Mouse (Mus musculus): ENCODE measurements at regions not wholly inside any gene's neighbourhood (a gene's known extent, or its start where the extent isn't known, plus 50 kb on each side); places are given as distances from the start of the nearest gene placed in this dataset.

DNA sequence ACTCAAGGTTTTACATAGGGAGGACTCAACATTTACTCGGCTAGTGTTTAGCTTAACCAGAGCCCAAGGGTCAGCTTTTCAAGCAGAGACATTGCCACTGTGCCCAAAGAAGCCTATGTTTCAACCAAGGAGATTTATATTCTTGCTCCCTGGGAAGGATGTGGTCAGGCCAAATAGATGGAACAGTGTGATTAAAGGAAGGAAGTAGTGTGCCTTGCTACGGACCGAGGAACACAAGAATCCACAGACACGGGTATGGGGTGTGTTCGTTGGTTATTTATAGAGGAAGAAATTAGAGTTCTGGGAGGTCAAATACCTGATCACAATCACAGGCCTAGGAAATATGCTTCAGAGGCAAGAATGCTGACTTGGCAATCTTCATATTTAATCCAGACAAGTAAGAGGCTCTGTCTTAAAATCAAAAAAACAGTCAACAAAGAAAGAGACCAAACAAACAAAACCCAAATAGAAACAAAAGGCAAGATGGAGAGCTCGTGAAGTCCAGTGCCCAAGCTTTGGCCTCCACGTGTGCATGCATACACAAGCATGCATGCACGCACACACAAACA lies 133.9 kb upstream of the Trp63 start:
- no peak overlapping the region for H3K4me3 ChIP-seq (ENCODE audit: low read depth, low read length)
- H3K27ac ChIP-seq (ENCODE audit: low read depth, low read length) = no peak overlapping the region
- no peaks in the 10 kb centered on the region for H3K4me1 ChIP-seq (ENCODE audit: control insufficient read depth, insufficient read depth, low read length)
- no peak overlapping the region for H3K4me2 ChIP-seq (ENCODE audit: low read length)
- ATAC-seq (no peak), DNase-seq (ENCODE audit: low spot score) (no peak)
- H3K27me3 ChIP-seq (replicated peaks; ENCODE audit: control insufficient read depth, insufficient read depth, low read length) = no peaks in the 10 kb centered on the region
- no peaks in the 10 kb centered on the region for H3K36me3 ChIP-seq (ENCODE audit: control insufficient read depth, insufficient read depth, low read length)
- no peaks in the 10 kb centered on the region for H3K9me3 ChIP-seq (replicated peaks; ENCODE audit: control insufficient read depth, low read length)
- WGBS = 91% methylated on average over 8 of the region's 8 CpGs
- no peak overlapping the region for H3K9ac ChIP-seq (ENCODE audit: low read length)

DNA sequence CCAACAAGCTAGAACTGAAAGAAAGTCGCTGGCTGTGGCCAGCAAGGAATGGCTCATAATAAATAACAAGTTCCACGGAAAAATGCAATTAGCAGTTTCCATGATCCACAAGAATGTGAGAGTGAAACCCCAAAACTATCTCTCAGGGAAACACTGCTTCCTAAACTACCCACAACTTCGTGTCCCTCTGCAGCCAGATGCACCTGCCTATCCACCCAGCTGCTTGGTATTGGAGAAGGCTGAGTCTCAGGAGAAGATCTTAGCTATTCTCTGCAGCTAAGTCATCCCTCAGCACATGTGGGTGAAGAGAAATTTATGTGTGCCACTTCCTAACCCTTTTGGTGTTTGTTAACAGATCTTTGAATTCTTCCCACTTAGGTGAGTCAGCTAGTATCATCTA lies 126.4 kb upstream of the Trp63 start:
- no peak overlapping the region for H3K9ac ChIP-seq (ENCODE audit: low read length)
- no peaks in the 10 kb centered on the region for H3K4me1 ChIP-seq (ENCODE audit: control insufficient read depth, insufficient read depth, low read length)
- H3K4me2 ChIP-seq (ENCODE audit: low read length) = no peak overlapping the region
- H3K27ac ChIP-seq (ENCODE audit: low read depth, low read length) = no peak overlapping the region
- H3K36me3 ChIP-seq (ENCODE audit: control insufficient read depth, insufficient read depth, low read length) = no peaks in the 10 kb centered on the region
- DNase-seq (ENCODE audit: low spot score) (no peak), ATAC-seq (no peak)
- no peaks in the 10 kb centered on the region for H3K27me3 ChIP-seq (replicated peaks; ENCODE audit: control insufficient read depth, insufficient read depth, low read length)
- no peaks in the 10 kb centered on the region for H3K9me3 ChIP-seq (replicated peaks; ENCODE audit: control insufficient read depth, low read length)
- H3K4me3 ChIP-seq (ENCODE audit: low read depth, low read length) = no peak overlapping the region
- whole genome bisulfite sequencing = 77% methylated on average over 3 of the region's 3 CpGs

DNA sequence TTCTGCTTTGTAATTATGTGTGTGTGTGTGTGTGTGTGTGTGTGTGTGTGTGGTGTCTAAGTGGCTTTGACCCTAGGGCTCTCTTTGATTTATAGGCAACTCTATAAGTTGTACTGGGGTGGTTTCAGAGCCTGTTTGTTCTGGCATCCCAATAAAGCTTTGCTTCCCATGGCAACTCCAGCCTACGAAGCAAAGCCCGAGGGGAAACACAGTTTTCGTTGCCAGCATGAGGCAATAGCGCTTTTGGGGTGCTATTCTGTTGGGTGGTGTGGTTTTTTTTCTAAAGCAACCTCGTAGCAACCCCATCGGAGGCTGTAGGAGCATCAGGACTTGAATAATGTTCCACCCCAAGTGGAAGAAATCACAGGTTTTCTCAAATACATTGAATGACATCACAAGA lies 103.3 kb upstream of the Trp63 start:
- Histone ChIP-seq H3K4me2 (ENCODE audit: low read length) (no peak overlapping the region), H3K27ac (ENCODE audit: low read depth, low read length) (no peak overlapping the region), H3K4me3 (ENCODE audit: low read depth, low read length) (no peak overlapping the region), H3K9me3 (replicated peaks; ENCODE audit: control insufficient read depth, low read length) (no peaks in the 10 kb centered on the region), H3K27me3 (replicated peaks; ENCODE audit: control insufficient read depth, insufficient read depth, low read length) (no peaks in the 10 kb centered on the region), H3K4me1 (ENCODE audit: control insufficient read depth, insufficient read depth, low read length) (no peaks in the 10 kb centered on the region; the same call in 1 of the 2 replicates), H3K36me3 (ENCODE audit: control insufficient read depth, insufficient read depth, low read length) (no peaks in the 10 kb centered on the region), H3K9ac (ENCODE audit: low read length) (no peak overlapping the region)
- ATAC-seq (no peak), DNase-seq (ENCODE audit: low spot score) (no peak)
- 91% methylated on average over 6 of the region's 6 CpGs for WGBS

DNA sequence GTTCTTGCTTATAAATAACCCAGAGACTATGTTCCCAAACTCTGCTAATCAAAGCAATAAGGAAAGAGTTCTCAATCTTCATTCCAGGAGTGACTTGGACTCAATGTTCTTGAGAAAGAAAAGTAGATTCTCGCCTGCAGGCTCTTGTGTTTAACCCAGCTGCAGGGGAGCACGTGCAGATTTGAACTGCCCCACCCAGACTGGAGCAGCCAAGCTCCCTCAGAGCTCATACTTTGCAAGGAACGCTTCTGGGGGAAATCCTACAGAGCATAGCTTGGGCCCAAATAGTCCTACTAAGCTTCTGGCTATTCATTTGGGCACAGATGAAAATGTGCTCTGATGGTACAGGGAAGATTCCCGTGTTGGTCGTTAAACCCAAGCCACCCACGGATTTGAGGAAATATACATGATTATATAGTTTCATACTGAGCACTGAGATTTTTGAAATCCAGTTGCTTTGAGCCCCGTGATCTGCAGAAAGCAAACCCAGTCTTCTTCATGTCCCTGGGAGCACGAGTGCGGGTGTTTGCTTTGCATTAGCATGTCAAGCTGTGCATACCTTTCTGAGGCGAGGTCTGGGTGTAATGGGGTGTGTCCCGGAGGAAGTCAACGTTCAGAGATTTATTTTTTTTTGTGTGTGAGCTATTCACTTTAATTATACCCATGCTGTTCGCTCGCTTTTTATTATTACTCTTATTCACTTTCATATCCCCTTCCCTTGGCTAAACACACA lies 99.1 kb upstream of the Trp63 start:
- Histone ChIP-seq H3K4me3 (ENCODE audit: low read depth, low read length) (no peak overlapping the region), H3K4me1 (ENCODE audit: control insufficient read depth, insufficient read depth, low read length) (no peaks in the 10 kb centered on the region), H3K27me3 (replicated peaks; ENCODE audit: control insufficient read depth, insufficient read depth, low read length) (no peaks in the 10 kb centered on the region), H3K36me3 (ENCODE audit: control insufficient read depth, insufficient read depth, low read length) (no peaks in the 10 kb centered on the region), H3K9me3 (replicated peaks; ENCODE audit: control insufficient read depth, low read length) (no peaks in the 10 kb centered on the region), H3K27ac (ENCODE audit: low read depth, low read length) (no peak overlapping the region), H3K4me2 (ENCODE audit: low read length) (no peak overlapping the region), H3K9ac (ENCODE audit: low read length) (no peak overlapping the region)
- ATAC-seq = no peak
- DNase-seq (ENCODE audit: low spot score) = no peak
- 75% methylated on average over 14 of the region's 14 CpGs for WGBS

DNA sequence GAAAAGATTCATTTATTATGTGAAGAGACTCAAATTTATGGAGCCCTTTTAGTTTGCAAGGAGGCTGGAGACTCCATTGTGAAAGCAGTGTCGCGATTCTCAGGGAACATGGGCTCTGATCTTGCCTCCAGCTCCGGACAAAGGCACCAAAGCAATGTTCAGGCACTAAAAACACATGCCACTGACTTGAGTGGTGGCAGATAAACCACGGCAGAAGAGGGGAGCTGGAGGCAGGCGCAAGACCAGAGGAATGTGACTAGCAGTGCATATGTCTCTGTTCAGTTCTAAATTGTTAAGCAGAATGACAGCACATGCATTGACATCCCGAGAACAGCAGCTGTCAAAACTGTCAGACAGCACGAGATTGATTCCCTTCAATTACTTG lies 98.5 kb upstream of the Trp63 start:
- Histone ChIP-seq H3K4me1 (ENCODE audit: control insufficient read depth, insufficient read depth, low read length) (no peaks in the 10 kb centered on the region), H3K27me3 (replicated peaks; ENCODE audit: control insufficient read depth, insufficient read depth, low read length) (no peaks in the 10 kb centered on the region), H3K9ac (ENCODE audit: low read length) (no peak overlapping the region), H3K4me3 (ENCODE audit: low read depth, low read length) (no peak overlapping the region), H3K36me3 (ENCODE audit: control insufficient read depth, insufficient read depth, low read length) (no peaks in the 10 kb centered on the region), H3K4me2 (ENCODE audit: low read length) (no peak overlapping the region), H3K27ac (ENCODE audit: low read depth, low read length) (no peak overlapping the region), H3K9me3 (replicated peaks; ENCODE audit: control insufficient read depth, low read length) (no peaks in the 10 kb centered on the region)
- 62% methylated on average over 7 of the region's 7 CpGs for WGBS
- DNase-seq (ENCODE audit: low spot score) (no peak), ATAC-seq (no peak)

DNA sequence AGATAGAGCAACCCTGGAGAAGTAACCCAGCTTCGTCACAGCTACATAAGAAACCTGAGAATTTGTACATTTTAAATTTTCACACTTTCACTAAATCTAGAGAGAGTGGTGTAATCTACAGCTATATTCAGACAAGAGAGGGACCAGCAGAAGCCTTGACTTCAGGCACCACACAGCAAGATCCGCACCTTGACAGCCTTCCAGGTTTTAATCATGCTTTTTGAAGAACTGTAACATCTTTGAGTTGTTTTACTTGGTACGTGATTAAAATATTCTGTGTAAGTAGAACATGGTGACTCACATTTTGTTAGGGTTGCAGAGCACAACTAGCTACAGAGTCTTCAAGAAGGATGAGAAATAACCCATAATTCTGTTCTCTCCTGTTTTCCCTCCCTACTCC lies 97.6 kb upstream of the Trp63 start:
- H3K27me3 ChIP-seq (replicated peaks; ENCODE audit: control insufficient read depth, insufficient read depth, low read length) = no peaks in the 10 kb centered on the region
- H3K9ac ChIP-seq (ENCODE audit: low read length) = no peak overlapping the region
- no peaks in the 10 kb centered on the region for H3K4me1 ChIP-seq (ENCODE audit: control insufficient read depth, insufficient read depth, low read length)
- no peak overlapping the region for H3K27ac ChIP-seq (ENCODE audit: low read depth, low read length)
- no peaks in the 10 kb centered on the region for H3K36me3 ChIP-seq (ENCODE audit: control insufficient read depth, insufficient read depth, low read length)
- ATAC-seq = no peak
- no peak for DNase-seq (ENCODE audit: low spot score)
- H3K9me3 ChIP-seq (replicated peaks; ENCODE audit: control insufficient read depth, low read length) = no peaks in the 10 kb centered on the region
- no peak overlapping the region for H3K4me3 ChIP-seq (ENCODE audit: low read depth, low read length)
- no peak overlapping the region for H3K4me2 ChIP-seq (ENCODE audit: low read length)
- WGBS = 87% methylated on average over 3 of the region's 3 CpGs

- ATAC-seq = no peak
- Histone ChIP-seq H3K9ac (ENCODE audit: low read length) (no peak overlapping the region), H3K4me2 (ENCODE audit: low read length) (no peak overlapping the region), H3K27ac (ENCODE audit: low read depth, low read length) (no peak overlapping the region), H3K9me3 (replicated peaks; ENCODE audit: control insufficient read depth, low read length) (no peaks in the 10 kb centered on the region), H3K36me3 (ENCODE audit: control insufficient read depth, insufficient read depth, low read length) (no peaks in the 10 kb centered on the region), H3K4me1 (ENCODE audit: control insufficient read depth, insufficient read depth, low read length) (no peaks in the 10 kb centered on the region), H3K4me3 (ENCODE audit: low read depth, low read length) (no peak overlapping the region), H3K27me3 (replicated peaks; ENCODE audit: control insufficient read depth, insufficient read depth, low read length) (no peaks in the 10 kb centered on the region)
- DNase-seq (ENCODE audit: low spot score) = peak; percentile 13
- 81% methylated on average over 10 of the region's 10 CpGs for WGBS
These were observed 95.7 kb upstream of the Trp63 start for GRCm38 (mm10) chr16:25587879-25588347.

DNA sequence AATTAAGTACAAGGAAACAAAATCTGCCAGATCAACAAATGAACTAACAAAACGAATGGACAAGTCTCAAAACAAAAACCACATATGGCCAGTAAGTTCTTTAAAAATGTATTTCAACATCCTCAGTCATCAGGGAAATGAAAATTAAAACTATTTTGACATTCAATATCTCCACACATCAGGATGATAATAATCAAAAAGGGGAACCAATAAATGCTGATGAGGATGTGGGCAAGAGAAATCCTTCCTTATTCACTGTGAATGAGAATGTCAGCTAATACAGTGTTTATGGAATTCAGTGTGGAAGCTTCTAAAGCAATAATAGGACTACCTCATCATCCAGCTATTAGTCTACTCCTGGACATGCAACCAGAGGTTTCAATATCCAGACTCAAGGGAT lies 86.1 kb upstream of the Trp63 start:
- no peak overlapping the region for H3K4me3 ChIP-seq (ENCODE audit: low read depth, low read length)
- no peaks in the 10 kb centered on the region for H3K9me3 ChIP-seq (replicated peaks; ENCODE audit: control insufficient read depth, low read length)
- H3K4me2 ChIP-seq (ENCODE audit: low read length) = no peak overlapping the region
- ATAC-seq (no peak), DNase-seq (ENCODE audit: low spot score) (no peak)
- H3K9ac ChIP-seq (ENCODE audit: low read length) = no peak overlapping the region
- WGBS = 75% methylated on average over 1 of the region's 1 CpGs
- no peak overlapping the region for H3K27ac ChIP-seq (ENCODE audit: low read depth, low read length)
- H3K36me3 ChIP-seq (ENCODE audit: control insufficient read depth, insufficient read depth, low read length) = no peaks in the 10 kb centered on the region
- H3K27me3 ChIP-seq (replicated peaks; ENCODE audit: control insufficient read depth, insufficient read depth, low read length) = no peaks in the 10 kb centered on the region
- H3K4me1 ChIP-seq (ENCODE audit: control insufficient read depth, insufficient read depth, low read length) = no peaks in the 10 kb centered on the region

- Histone ChIP-seq H3K9me3 (replicated peaks; ENCODE audit: control insufficient read depth, low read length) (no peaks in the 10 kb centered on the region), H3K4me3 (ENCODE audit: low read depth, low read length) (no peak overlapping the region), H3K27me3 (replicated peaks; ENCODE audit: control insufficient read depth, insufficient read depth, low read length) (no peaks in the 10 kb centered on the region), H3K4me1 (ENCODE audit: control insufficient read depth, insufficient read depth, low read length) (no peaks in the 10 kb centered on the region), H3K9ac (ENCODE audit: low read length) (no peak overlapping the region), H3K4me2 (ENCODE audit: low read length) (no peak overlapping the region), H3K36me3 (ENCODE audit: control insufficient read depth, insufficient read depth, low read length) (no peaks in the 10 kb centered on the region), H3K27ac (ENCODE audit: low read depth, low read length) (no peak overlapping the region)
- no peak for DNase-seq (ENCODE audit: low spot score)
- 79% methylated on average over 2 of the region's 2 CpGs for WGBS
- ATAC-seq = no peak
These were observed 80.4 kb upstream of the Trp63 start for GRCm38 (mm10) chr16:25603121-25603520.
